13 mouse cellular contexts compared by ENCODE assay signal in genomic region chr17:14349086-14349814, GRCm38 (mm10).
"Had no signal": no experiment of that assay in that cellular context is flagged by ENCODE, and none has a peak within 500 bp of the region (broad histone marks: within the 10 kb centered on the region; RNA-seq: fewer than 3 reads in every experiment).

No protein-coding gene starts in this region.

- H3K27me3 ChIP-seq: intestine, embryonic 15.5 days; liver, embryonic 15.5 days; megakaryocyte, embryonic 14.5 days; midbrain, embryonic 12.5 days had no signal

- H3K4me2 ChIP-seq: intestine, embryonic 15.5 days; liver, embryonic 11.5 days; liver, embryonic 15.5 days; midbrain, embryonic 12.5 days had no signal

- H3K4me3 ChIP-seq: intestine, embryonic 15.5 days; layer of hippocampus, adult 2 months; liver, embryonic 15.5 days; megakaryocyte, embryonic 14.5 days; midbrain, embryonic 12.5 days had no signal

- H3K9ac ChIP-seq: intestine, embryonic 15.5 days; liver, embryonic 15.5 days; midbrain, embryonic 12.5 days had no signal

- H3K36me3 ChIP-seq: intestine, embryonic 15.5 days; liver, embryonic 15.5 days; midbrain, embryonic 12.5 days had no signal

- ATAC-seq: intestine, embryonic 15.5 days; lung, postnatal 0 days had no signal

- DNase-seq: kidney, adult 8-10 months; kidney, postnatal 4 days; lung, adult 2 months; thymus, postnatal 4 days had no signal

- H3K9me3 ChIP-seq: intestine, embryonic 15.5 days; liver, embryonic 15.5 days had no signal

- H3K4me1 ChIP-seq: liver, embryonic 15.5 days; megakaryocyte, embryonic 14.5 days; midbrain, embryonic 12.5 days had no signal

- H3K27ac ChIP-seq: intestine, embryonic 15.5 days; layer of hippocampus, adult 2 months; liver, embryonic 15.5 days; macrophage; midbrain, embryonic 12.5 days; stomach, postnatal 0 days had no signal
